Mouse (Mus musculus): Measurements from ENCODE around the gene Lce1h. TPM values are rescaled to one million over a fixed set of nuclear protein-coding genes. Genes with fewer than 3 reads are reported as not detected.

Lce1h gene
- total RNA-seq (2014; rRNA removed) (not detected in 2 replicates), polyA plus RNA-seq (2015; fragmentation: Nextera tagmentation; extraction: Ambion mirVana) (not detected in 2 replicates)

DNA sequence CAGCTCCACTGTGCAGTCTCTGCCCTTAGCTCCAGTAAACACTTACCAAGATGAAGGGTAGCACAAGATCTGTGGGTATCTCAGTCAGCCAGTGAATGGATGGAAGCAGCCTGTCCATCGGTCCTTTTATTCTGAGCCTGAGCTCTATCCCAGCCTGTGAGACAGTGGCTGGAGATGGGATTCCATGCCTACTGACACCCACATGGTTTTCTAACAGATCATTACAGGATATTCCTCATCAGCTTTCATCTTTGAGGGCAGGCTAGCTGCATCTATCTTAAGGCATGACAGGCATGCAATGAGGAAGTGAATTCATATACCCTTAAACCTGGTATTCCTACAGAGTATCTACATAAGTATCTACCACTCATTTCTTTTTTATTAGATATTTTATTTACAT is at the start of gene Lce1h:
Gene Lce1h (minus strand): TSS at position 101 of the 400 bp plus-strand sequence.
- 100% methylated on average over 1 of the region's 1 CpGs for WGBS
- Histone ChIP-seq H3K9me3 (ENCODE audit: low read length) (no peaks in the 10 kb centered on the region), H3K27ac (ENCODE audit: low read depth, low read length) (no peak within 1 kb of the TSS), H3K9ac (replicated peaks; ENCODE audit: low read length, poor library complexity, severe bottlenecking) (no peak within 1 kb of the TSS), H3K4me3 (ENCODE audit: low read depth, low read length) (no peak within 1 kb of the TSS), H3K4me1 (ENCODE audit: insufficient read depth, low read length) (no peaks in the 10 kb centered on the region), H3K27me3 (ENCODE audit: insufficient read depth, low read length) (no peaks in the 10 kb centered on the region), H3K4me2 (ENCODE audit: low read depth, low read length, poor library complexity, severe bottlenecking) (no peak within 1 kb of the TSS), H3K36me3 (ENCODE audit: insufficient read depth, low read length) (no peaks in the 10 kb centered on the region)
- no peak for TF ChIP-seq CTCF (IDR thresholded peaks at IDR 0.05)
- DNase-seq (ENCODE audit: low spot score) = no peak
- ATAC-seq (ENCODE audit: low FRiP score) = no peak

DNA sequence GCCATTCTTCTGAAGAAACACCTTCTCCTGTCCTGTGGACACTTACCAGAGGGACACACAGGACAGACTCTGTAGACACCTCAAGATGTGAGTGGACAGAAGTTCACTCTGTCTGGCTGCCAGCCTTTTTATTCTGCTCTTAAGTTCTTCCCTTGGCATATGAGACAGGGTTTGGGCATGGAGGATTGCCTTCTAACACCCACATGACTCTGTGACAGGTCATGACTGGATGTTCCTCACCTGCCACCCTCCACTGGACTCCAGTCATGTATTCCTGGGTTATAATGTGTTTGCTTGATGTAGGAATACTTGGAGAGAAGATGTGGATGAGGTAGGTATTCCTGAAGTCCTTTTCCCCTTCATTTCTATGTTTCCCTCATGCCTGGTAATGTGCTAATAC is 42.9 kb upstream of the Lce1h start, which contains the start of gene Lce1k:
Gene Lce1k (minus strand): TSS at position 101 of the 400 bp plus-strand sequence.
- ATAC-seq (ENCODE audit: low FRiP score) = no peak
- Histone ChIP-seq H3K4me3 (ENCODE audit: low read depth, low read length) (no peak within 1 kb of the TSS), H3K4me1 (ENCODE audit: insufficient read depth, low read length) (no peaks in the 10 kb centered on the region), H3K9ac (replicated peaks; ENCODE audit: low read length, poor library complexity, severe bottlenecking) (no peak within 1 kb of the TSS), H3K27ac (ENCODE audit: low read depth, low read length) (no peak within 1 kb of the TSS), H3K4me2 (ENCODE audit: low read depth, low read length, poor library complexity, severe bottlenecking) (no peak within 1 kb of the TSS), H3K27me3 (ENCODE audit: insufficient read depth, low read length) (no peaks in the 10 kb centered on the region), H3K36me3 (ENCODE audit: insufficient read depth, low read length) (no peaks in the 10 kb centered on the region), H3K9me3 (ENCODE audit: low read length) (no peaks in the 10 kb centered on the region)
- DNase-seq (ENCODE audit: low spot score) = no peak
- TF ChIP-seq CTCF (IDR thresholded peaks at IDR 0.05) = no peak

DNA sequence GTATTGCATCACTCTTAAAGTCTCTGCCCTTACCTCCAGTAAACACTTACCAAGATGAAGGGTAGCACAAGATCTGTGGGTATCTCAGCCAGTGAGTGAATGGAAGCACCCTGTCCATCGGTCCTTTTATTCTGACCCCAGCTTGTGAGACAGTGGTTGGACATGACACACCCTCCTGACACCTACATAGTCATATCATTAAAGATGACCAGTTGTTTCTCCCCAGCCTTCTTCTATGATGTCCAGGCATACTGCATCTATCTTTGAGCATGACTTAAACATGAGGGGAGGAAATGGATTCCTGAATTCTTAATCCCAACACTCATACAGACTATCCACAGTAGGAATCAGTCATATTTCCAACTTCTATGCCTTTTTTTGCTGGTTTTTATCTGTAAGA is 25.5 kb upstream of the Lce1h start, which contains the start of gene Lce1j:
Gene Lce1j (minus strand): TSS at position 101 of the 400 bp plus-strand sequence.
- H3K4me1 ChIP-seq (ENCODE audit: insufficient read depth, low read length) = no peaks in the 10 kb centered on the region
- no peaks in the 10 kb centered on the region for H3K9me3 ChIP-seq (ENCODE audit: low read length)
- no peak for TF ChIP-seq CTCF (IDR thresholded peaks at IDR 0.05)
- 93% methylated on average over 1 of the region's 1 CpGs for WGBS
- no peak within 1 kb of the TSS for H3K4me3 ChIP-seq (ENCODE audit: low read depth, low read length)
- DNase-seq (ENCODE audit: low spot score) = no peak
- H3K27ac ChIP-seq (ENCODE audit: low read depth, low read length) = no peak within 1 kb of the TSS
- no peak within 1 kb of the TSS for H3K9ac ChIP-seq (replicated peaks; ENCODE audit: low read length, poor library complexity, severe bottlenecking)
- no peaks in the 10 kb centered on the region for H3K27me3 ChIP-seq (ENCODE audit: insufficient read depth, low read length)
- no peak for ATAC-seq (ENCODE audit: low FRiP score)
- no peak within 1 kb of the TSS for H3K4me2 ChIP-seq (ENCODE audit: low read depth, low read length, poor library complexity, severe bottlenecking)
- no peaks in the 10 kb centered on the region for H3K36me3 ChIP-seq (ENCODE audit: insufficient read depth, low read length)

DNA sequence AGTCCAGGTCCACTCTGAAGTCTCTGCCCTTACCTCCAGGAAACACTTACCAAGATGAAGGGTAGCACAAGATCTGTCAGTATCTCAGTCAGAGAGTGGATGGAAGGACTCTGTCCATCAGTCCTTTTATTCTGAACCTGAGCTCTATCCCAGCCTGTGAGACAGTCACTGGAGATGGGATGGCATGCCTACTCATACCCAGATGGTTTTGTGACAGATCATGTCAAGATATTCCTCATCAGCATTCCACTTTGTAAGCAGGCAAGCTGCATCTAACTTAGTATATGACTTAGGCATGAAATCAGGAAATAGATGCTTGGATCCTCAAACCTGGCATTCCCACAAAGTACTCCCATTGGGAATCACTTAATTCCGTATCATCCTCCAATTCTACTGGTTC is 13.9 kb upstream of the Lce1h start, which contains the start of gene Lce1i:
Gene Lce1i (minus strand): TSS at position 101 of the 400 bp plus-strand sequence.
- Histone ChIP-seq H3K36me3 (ENCODE audit: insufficient read depth, low read length) (no peaks in the 10 kb centered on the region), H3K9ac (replicated peaks; ENCODE audit: low read length, poor library complexity, severe bottlenecking) (no peak within 1 kb of the TSS), H3K4me1 (ENCODE audit: insufficient read depth, low read length) (no peaks in the 10 kb centered on the region), H3K9me3 (ENCODE audit: low read length) (no peaks in the 10 kb centered on the region), H3K4me3 (ENCODE audit: low read depth, low read length) (no peak within 1 kb of the TSS), H3K27me3 (ENCODE audit: insufficient read depth, low read length) (no peaks in the 10 kb centered on the region), H3K27ac (ENCODE audit: low read depth, low read length) (no peak within 1 kb of the TSS), H3K4me2 (ENCODE audit: low read depth, low read length, poor library complexity, severe bottlenecking) (no peak within 1 kb of the TSS)
- DNase-seq (ENCODE audit: low spot score) (no peak), ATAC-seq (ENCODE audit: low FRiP score) (no peak)
- no peak for TF ChIP-seq CTCF (IDR thresholded peaks at IDR 0.05)
- WGBS = 88% methylated on average over 1 of the region's 1 CpGs

DNA sequence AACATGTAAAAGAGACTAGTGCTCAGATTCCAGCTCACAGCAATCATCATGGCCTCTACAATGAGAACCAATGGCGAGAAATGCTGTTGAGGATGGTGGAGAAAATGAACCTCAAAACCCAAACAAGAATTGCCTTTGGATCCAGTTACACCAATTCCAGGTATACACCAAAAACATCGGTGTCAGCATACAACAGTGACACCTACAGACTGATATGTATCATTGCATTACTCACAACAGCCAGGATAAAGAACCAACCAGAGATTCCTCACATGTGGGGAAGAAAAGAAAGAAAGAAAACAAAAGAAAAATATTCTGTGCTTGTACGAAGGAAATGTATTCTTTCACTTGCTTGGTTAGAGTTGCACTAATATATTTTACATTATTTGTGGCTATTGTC is 6.7 kb upstream of the Lce1h start:
- peak; percentile 1 for DNase-seq (ENCODE audit: low spot score)
- WGBS = 23% methylated on average over 3 of the region's 3 CpGs
- H3K4me1 ChIP-seq (ENCODE audit: insufficient read depth, low read length) = no peaks in the 10 kb centered on the region

GRCm38 (mm10) chr3:92753197-92753596 is 11.7 kb downstream of the Lce1h start:
- Histone ChIP-seq H3K27ac (ENCODE audit: low read depth, low read length) (no peak overlapping the region), H3K4me1 (ENCODE audit: insufficient read depth, low read length) (no peaks in the 10 kb centered on the region), H3K4me3 (ENCODE audit: low read depth, low read length) (no peak overlapping the region), H3K9me3 (ENCODE audit: low read length) (no peaks in the 10 kb centered on the region), H3K9ac (replicated peaks; ENCODE audit: low read length, poor library complexity, severe bottlenecking) (no peak overlapping the region), H3K27me3 (ENCODE audit: insufficient read depth, low read length) (no peaks in the 10 kb centered on the region), H3K4me2 (ENCODE audit: low read depth, low read length, poor library complexity, severe bottlenecking) (no peak overlapping the region), H3K36me3 (ENCODE audit: insufficient read depth, low read length) (no peaks in the 10 kb centered on the region)
- DNase-seq (ENCODE audit: low spot score) = peak; percentile 4
- TF ChIP-seq CTCF (IDR thresholded peaks at IDR 0.05) = peak; percentile 50
- no peak for ATAC-seq (ENCODE audit: low FRiP score)
- 39% methylated on average over 3 of the region's 3 CpGs for WGBS

More for the DNA sequence above, 6.7 kb upstream of the Lce1h start:
- H3K9ac ChIP-seq (replicated peaks; ENCODE audit: low read length, poor library complexity, severe bottlenecking) = no peak overlapping the region
- no peak for ATAC-seq (ENCODE audit: low FRiP score)
- TF ChIP-seq CTCF (IDR thresholded peaks at IDR 0.05) = peak; percentile 41
- H3K9me3 ChIP-seq (ENCODE audit: low read length) = no peaks in the 10 kb centered on the region
- no peaks in the 10 kb centered on the region for H3K27me3 ChIP-seq (ENCODE audit: insufficient read depth, low read length)
- H3K36me3 ChIP-seq (ENCODE audit: insufficient read depth, low read length) = no peaks in the 10 kb centered on the region
- H3K4me3 ChIP-seq (ENCODE audit: low read depth, low read length) = no peak overlapping the region
- H3K27ac ChIP-seq (ENCODE audit: low read depth, low read length) = no peak overlapping the region
- no peak overlapping the region for H3K4me2 ChIP-seq (ENCODE audit: low read depth, low read length, poor library complexity, severe bottlenecking)

All from midbrain, postnatal 0 days (tissue).